Mouse (Mus musculus): ENCODE data around the gene Lrrfip2. TPM values are rescaled to one million over a fixed set of nuclear protein-coding genes. Genes with fewer than 3 reads are reported as not detected.

Gene Lrrfip2
- polyA plus RNA-seq, 1 experiment from 2014 or later: 53.1 TPM

DNA sequence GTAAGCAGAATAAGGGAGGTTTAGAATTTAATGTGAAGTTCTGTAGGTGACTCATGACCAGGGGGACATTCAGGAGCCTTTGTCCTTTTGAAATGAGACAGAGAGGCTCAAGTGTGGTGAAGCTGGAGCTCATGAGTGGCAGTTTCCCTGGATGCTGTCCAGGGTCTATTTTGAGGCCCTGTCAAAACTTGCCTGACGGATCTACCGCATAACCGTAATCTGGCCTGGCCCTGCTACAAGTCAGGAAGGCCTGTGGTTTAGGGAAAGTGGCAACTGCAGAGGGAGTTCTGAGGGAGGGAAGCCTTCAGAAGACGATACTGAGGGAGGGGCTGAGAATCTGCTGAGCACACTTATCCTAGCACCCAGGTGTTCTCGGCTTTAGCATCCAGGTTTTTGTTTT is 5.1 kb downstream of the Lrrfip2 start:
- Histone ChIP-seq H3K9me3 (no peaks in the 10 kb centered on the region), H3K27me3 (replicated peaks) (no peaks in the 10 kb centered on the region), H3K9ac (no peak overlapping the region), H3K4me3 (no peak overlapping the region), H3K27ac (no peak overlapping the region), H3K4me2 (replicated peaks) (no peak overlapping the region), H3K4me1 (peaks cover 8% of the 10 kb centered on the region; the same call in 1 of the 2 replicates), H3K36me3 (no peaks in the 10 kb centered on the region)
- ATAC-seq (ENCODE audit: low FRiP score, low read depth): no peak
- 83% methylated on average over 5 of the region's 5 CpGs for WGBS

DNA sequence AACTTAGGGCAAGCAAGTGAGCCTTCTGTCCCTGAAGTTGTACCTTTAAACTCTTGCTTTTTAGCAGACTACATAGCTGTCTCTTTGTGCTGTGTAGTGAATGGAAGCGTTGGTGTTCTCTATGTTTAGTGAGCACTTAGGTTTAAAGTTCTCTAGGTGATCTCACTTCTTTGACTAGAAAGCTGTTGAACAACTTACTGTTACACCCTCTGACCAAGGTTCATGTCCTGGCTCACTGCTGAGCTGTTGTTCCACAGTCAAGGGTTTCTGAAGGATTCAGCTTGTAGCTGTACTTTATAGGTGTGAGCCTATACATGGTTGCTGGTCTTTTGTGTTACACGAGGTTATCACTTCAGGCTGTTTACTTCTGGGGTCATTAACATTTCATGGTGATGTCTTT is 5.9 kb downstream of the Lrrfip2 start:
- Histone ChIP-seq H3K9ac (no peak overlapping the region), H3K4me1 (peaks cover 10% of the 10 kb centered on the region; the same call in 1 of the 2 replicates), H3K27me3 (replicated peaks) (no peaks in the 10 kb centered on the region), H3K27ac (no peak overlapping the region), H3K4me3 (no peak overlapping the region), H3K9me3 (no peaks in the 10 kb centered on the region), H3K36me3 (no peaks in the 10 kb centered on the region), H3K4me2 (replicated peaks) (no peak overlapping the region)
- no peak for ATAC-seq (ENCODE audit: low FRiP score, low read depth)
- WGBS: 41% methylated on average over 2 of the region's 2 CpGs

DNA sequence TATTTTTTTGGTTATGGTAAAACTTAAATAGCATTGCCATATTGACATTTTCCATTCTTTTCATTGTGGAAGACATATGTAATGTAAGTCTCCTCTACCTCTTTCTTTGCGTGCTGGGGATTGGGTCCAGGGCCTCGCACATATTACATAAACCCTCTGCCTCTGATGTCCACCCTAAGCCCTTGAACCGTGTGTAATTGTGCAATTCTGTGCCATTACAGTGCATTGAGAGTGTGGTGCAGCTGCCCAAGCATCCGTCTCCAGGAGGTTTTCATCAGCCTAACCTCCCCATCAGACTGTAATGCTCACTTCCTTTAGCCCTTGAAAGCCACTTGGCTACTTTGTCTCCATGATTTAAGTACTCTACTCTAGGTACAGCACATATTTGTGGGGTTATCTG is 7.0 kb downstream of the Lrrfip2 start:
- Histone ChIP-seq H3K27me3 (replicated peaks) (no peaks in the 10 kb centered on the region), H3K4me3 (no peak overlapping the region), H3K4me2 (replicated peaks) (no peak overlapping the region), H3K9ac (no peak overlapping the region), H3K36me3 (no peaks in the 10 kb centered on the region), H3K9me3 (no peaks in the 10 kb centered on the region), H3K4me1 (0 out of 2 replicates have a peak, but pooled peaks cover 4% of the 10 kb centered on the region), H3K27ac (no peak overlapping the region)
- ATAC-seq (ENCODE audit: low FRiP score, low read depth): no peak
- 86% methylated on average over 4 of the region's 4 CpGs for WGBS

DNA sequence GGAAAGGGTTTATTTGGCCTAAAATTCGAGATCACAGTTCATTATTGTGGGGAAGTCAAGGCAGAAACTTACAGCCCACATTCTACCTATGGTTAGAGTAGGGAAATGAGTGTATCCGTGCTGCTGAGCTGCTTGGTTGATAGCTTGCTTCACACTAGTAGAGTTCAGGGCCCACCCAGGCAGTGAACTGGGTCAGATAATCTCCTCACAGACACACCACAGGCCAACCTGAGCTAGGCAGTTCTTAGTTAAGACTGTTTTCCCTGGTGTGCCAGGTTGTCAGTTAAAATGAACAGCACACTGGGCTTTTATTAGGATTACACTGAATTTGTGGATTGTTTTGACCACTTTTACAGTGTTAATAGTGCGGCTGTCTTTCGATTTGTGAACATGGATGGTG is 9.3 kb downstream of the Lrrfip2 start:
- no peak overlapping the region for H3K27ac ChIP-seq
- H3K9ac ChIP-seq: no peak overlapping the region
- H3K27me3 ChIP-seq (replicated peaks): no peaks in the 10 kb centered on the region
- H3K4me2 ChIP-seq (replicated peaks): no peak overlapping the region
- H3K4me3 ChIP-seq: no peak overlapping the region
- 82% methylated on average over 4 of the region's 4 CpGs for WGBS
- no peak for ATAC-seq (ENCODE audit: low FRiP score, low read depth)
- no peaks in the 10 kb centered on the region for H3K36me3 ChIP-seq
- H3K9me3 ChIP-seq: no peaks in the 10 kb centered on the region
- H3K4me1 ChIP-seq: 0 out of 2 replicates have a peak, but pooled peaks cover 4% of the 10 kb centered on the region

DNA sequence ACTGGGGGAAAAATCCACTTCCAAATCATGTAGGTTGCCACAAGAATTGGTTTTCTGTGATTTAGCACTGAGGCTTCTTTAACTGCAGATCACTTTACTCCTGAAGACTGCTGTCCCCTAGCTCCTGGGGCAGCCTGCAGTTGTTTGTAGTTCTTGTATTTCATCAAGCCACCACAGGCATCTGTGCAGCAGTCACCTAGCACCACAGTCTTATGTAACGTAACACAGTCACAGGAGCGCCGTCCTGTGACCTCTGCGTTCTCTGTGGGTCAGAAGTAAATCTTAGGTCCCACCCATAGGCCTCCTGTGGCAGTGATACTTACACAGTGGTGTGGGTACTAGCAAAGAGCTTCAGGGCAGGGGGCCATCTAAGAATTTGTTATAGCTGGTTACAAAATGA is 10.4 kb downstream of the Lrrfip2 start:
- Histone ChIP-seq H3K4me2 (replicated peaks) (no peak overlapping the region), H3K9me3 (no peaks in the 10 kb centered on the region), H3K4me1 (0 out of 2 replicates have a peak, but pooled peaks cover 4% of the 10 kb centered on the region), H3K27ac (no peak overlapping the region), H3K4me3 (no peak overlapping the region), H3K36me3 (no peaks in the 10 kb centered on the region), H3K27me3 (replicated peaks) (no peaks in the 10 kb centered on the region), H3K9ac (no peak overlapping the region)
- 69% methylated on average over 4 of the region's 4 CpGs for WGBS
- no peak for ATAC-seq (ENCODE audit: low FRiP score, low read depth)

DNA sequence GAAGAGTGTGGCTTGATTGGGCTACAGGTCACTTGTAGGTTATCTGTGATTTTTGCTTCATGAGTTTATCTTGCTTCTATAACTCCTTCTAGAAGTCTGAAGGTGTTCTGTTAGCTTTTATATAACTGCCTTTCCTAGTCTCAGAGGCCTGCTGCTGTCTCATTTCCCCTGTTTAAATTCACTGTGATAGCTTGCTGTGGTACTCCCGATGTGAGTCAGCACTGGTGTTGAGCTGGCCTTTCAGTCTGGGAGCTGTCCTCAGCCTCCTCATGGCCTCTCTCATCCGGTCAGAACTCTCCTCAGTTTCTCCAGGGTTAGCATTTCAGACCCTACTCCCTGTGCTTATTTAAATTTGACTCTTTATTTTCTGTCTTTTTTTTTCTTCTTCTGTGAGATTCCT is 12.7 kb downstream of the Lrrfip2 start:
- WGBS: 92% methylated on average over 2 of the region's 2 CpGs
- Histone ChIP-seq H3K4me1 (0 out of 2 replicates have a peak, but pooled peaks cover 4% of the 10 kb centered on the region), H3K27ac (no peak overlapping the region), H3K4me2 (replicated peaks) (no peak overlapping the region), H3K9ac (no peak overlapping the region), H3K36me3 (no peaks in the 10 kb centered on the region), H3K27me3 (replicated peaks) (no peaks in the 10 kb centered on the region), H3K4me3 (no peak overlapping the region), H3K9me3 (no peaks in the 10 kb centered on the region)
- no peak for ATAC-seq (ENCODE audit: low FRiP score, low read depth)

DNA sequence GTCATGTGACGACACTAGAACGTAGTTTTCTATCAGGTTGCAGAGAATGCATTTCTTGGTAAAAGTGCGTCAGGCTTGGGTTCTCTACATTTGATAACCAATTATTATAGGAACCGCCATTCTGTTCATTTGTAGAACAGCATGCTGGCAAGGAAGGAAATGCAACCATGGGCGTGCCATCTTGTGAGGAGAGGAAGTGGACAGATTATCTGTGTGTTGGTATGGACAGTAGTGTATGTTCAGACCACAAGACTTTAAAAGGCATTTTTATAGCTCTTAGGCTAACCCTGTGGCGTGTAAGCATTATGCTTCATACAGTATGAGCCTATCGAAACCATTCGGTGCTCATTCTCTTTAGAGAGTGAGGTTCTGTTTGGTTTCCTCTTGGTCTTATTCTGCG is 20.8 kb downstream of the Lrrfip2 start:
- 95% methylated on average over 9 of the region's 9 CpGs for WGBS
- no peak for ATAC-seq (ENCODE audit: low FRiP score, low read depth)
- no peaks in the 10 kb centered on the region for H3K4me1 ChIP-seq
- no peak overlapping the region for H3K9ac ChIP-seq
- no peak overlapping the region for H3K4me3 ChIP-seq
- H3K4me2 ChIP-seq (replicated peaks): no peak overlapping the region
- peaks cover 3% of the 10 kb centered on the region; the same call in 1 of the 2 replicates for H3K36me3 ChIP-seq
- no peak overlapping the region for H3K27ac ChIP-seq
- H3K27me3 ChIP-seq (replicated peaks): no peaks in the 10 kb centered on the region
- H3K9me3 ChIP-seq: no peaks in the 10 kb centered on the region

DNA sequence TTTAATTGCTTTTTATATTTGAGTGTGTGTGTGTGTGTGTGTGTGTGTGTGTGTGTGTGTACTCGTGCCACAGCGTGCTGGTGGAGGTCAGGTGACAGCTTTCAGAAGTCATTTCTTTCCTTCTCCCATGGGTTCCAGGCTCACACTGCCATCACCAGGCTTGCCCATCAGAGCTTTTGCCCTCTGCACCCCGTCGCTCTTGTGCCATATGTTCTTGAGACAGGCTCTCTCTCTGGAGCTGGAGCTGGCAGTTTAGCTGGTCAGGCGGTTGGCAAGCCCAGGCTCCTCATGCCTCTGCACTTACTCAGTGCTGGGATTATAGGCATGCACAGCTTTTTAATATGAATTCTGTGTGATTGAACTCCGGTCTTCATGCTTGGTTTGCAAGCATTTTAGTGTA is 25.3 kb downstream of the Lrrfip2 start:
- Histone ChIP-seq H3K36me3 (peaks cover 3% of the 10 kb centered on the region; the same call in 1 of the 2 replicates), H3K9ac (no peak overlapping the region), H3K27ac (no peak overlapping the region), H3K4me2 (replicated peaks) (no peak overlapping the region), H3K4me3 (no peak overlapping the region), H3K27me3 (replicated peaks) (no peaks in the 10 kb centered on the region), H3K9me3 (no peaks in the 10 kb centered on the region), H3K4me1 (no peaks in the 10 kb centered on the region)
- no peak for ATAC-seq (ENCODE audit: low FRiP score, low read depth)
- WGBS: 95% methylated on average over 6 of the region's 6 CpGs

DNA sequence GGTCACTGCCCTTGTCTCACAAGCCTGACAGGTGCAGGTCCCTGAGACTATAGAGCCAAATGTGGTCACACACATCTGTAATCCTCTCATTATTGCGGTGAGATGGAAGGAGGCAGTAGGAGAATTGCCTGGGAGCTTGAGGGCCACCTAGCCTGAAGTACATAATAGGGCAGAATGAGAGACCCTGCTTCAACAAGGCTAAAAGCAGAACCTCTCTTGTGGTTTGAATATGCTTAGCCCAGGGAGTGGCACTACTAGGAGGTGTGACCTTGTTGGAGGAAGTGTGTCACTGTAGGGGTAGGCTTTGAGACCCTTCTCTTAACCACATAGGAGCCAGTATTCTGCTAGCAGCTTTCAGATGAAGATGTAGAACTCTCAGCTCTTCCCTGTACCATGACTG is 26.0 kb downstream of the Lrrfip2 start:
- H3K27me3 ChIP-seq (replicated peaks): no peaks in the 10 kb centered on the region
- WGBS: 88% methylated on average over 1 of the region's 1 CpGs
- peaks cover 3% of the 10 kb centered on the region; the same call in 1 of the 2 replicates for H3K36me3 ChIP-seq
- no peak overlapping the region for H3K4me3 ChIP-seq
- H3K4me2 ChIP-seq (replicated peaks): no peak overlapping the region
- no peaks in the 10 kb centered on the region for H3K4me1 ChIP-seq
- no peaks in the 10 kb centered on the region for H3K9me3 ChIP-seq
- H3K9ac ChIP-seq: no peak overlapping the region
- no peak for ATAC-seq (ENCODE audit: low FRiP score, low read depth)
- no peak overlapping the region for H3K27ac ChIP-seq

DNA sequence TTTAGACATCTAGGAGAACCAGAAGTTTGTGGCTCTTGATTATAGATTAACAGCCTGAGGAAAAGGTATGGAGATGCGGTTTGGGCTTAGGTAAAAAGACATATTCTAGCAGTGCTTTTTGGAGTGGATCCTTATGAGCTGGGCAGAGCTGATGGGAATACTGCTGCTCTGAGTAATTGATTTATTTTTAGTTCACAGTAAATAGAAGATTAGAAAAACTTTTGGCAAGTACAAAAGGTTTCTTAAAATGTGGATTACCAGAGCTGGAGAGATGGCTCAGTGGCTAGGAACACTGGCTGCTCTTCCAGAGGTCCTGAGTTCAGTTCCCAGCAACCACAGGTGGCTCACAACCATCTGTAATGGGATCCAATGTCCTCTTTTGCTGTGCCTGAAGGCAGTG is 27.3 kb downstream of the Lrrfip2 start:
- H3K4me3 ChIP-seq: no peak overlapping the region
- no peaks in the 10 kb centered on the region for H3K4me1 ChIP-seq
- peaks cover 3% of the 10 kb centered on the region; the same call in 1 of the 2 replicates for H3K36me3 ChIP-seq
- ATAC-seq (ENCODE audit: low FRiP score, low read depth): no peak
- H3K9ac ChIP-seq: no peak overlapping the region
- no peaks in the 10 kb centered on the region for H3K9me3 ChIP-seq
- WGBS: 84% methylated on average over 1 of the region's 1 CpGs
- no peak overlapping the region for H3K27ac ChIP-seq
- no peak overlapping the region for H3K4me2 ChIP-seq (replicated peaks)
- no peaks in the 10 kb centered on the region for H3K27me3 ChIP-seq (replicated peaks)

DNA sequence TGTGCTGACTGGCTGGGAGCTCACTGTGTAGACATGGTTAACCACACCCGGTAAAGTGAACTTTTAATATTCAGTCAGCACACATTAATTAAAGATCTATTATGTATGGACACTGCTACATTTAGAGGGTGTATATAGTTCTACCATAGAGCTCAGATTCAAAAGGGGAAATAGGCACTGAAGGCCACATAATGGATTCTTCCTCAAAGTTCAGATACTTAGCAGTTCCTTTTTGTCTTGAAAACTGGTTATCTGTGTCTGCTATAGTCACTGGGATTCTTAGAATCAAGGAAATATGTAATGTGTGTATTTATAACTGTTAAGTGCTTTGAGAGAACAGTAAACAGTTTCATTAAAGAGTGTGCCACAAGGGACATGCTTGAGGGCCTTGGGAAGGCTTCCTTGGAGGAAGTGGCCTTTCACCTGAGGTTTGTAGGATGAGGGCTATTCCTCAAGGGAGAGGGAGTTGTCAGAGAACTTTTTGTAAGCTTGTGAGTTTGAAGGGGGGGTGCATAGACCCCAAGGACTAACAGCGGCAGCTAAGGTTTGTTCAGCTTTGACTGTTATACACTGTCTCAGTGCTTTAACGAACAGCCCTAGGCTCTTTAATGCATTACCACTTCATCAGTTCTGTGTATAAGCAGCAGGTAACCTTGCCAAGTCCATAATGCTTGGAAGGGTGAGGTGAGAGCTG is 28.3 kb downstream of the Lrrfip2 start:
- Histone ChIP-seq H3K9me3 (no peaks in the 10 kb centered on the region), H3K27me3 (replicated peaks) (no peaks in the 10 kb centered on the region), H3K9ac (no peak overlapping the region), H3K4me1 (no peaks in the 10 kb centered on the region), H3K27ac (no peak overlapping the region), H3K4me3 (no peak overlapping the region), H3K36me3 (peaks cover 3% of the 10 kb centered on the region; the same call in 1 of the 2 replicates), H3K4me2 (replicated peaks) (no peak overlapping the region)
- ATAC-seq (ENCODE audit: low FRiP score, low read depth): no peak
- 94% methylated on average over 3 of the region's 3 CpGs for WGBS

DNA sequence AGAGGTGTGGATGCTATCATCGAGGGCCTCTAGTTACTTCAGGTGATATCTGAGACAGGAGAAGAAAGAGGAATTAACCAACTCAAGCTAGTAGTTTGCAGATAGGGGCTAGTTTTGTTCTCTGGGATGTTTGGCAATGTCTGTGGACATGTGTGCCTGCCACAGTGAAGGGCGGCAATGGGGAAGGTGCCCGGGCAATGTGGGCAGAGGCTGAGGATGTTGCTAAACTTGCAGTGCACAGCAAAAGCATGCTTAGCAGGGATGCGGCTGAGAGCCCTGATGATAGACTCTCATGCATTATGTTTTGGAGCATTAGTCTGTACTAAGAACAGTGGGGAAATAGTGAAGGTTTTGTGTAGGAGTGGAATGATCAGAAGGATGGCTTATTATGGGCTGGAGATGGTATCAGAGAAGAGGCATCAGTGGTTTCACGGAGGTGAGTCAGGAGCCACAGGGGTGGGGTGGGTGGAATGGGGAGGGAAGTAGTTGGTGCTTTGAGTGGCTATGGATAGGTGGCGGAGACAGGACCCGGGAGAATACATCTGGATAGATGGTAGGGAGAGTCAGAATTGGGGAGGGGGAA is 28.9 kb downstream of the Lrrfip2 start:
- no peak for ATAC-seq (ENCODE audit: low FRiP score, low read depth)

DNA sequence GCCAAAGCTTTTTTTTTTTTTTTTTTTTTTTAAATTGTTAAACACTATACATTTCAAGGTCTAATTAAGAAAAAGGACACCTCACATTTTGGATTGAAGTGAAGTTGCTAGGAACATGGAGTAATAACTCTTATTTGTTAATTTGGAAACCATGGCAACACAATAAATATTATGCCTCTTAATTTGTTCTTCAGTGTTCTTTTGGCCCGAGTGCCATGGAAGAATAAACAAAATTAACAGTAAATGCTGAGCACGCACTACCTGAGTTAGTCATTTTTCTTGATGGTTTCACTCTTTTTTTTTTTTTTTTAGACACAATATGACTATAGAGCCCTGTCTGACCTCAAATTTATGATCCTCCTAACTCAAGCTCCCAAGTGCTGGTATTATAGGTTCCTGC is 30.6 kb downstream of the Lrrfip2 start:
- Histone ChIP-seq H3K36me3 (no peaks in the 10 kb centered on the region), H3K4me1 (no peaks in the 10 kb centered on the region), H3K4me3 (no peak overlapping the region), H3K9ac (no peak overlapping the region), H3K27me3 (replicated peaks) (no peaks in the 10 kb centered on the region), H3K27ac (no peak overlapping the region), H3K4me2 (replicated peaks) (no peak overlapping the region), H3K9me3 (no peaks in the 10 kb centered on the region)
- 84% methylated on average over 2 of the region's 2 CpGs for WGBS
- no peak for ATAC-seq (ENCODE audit: low FRiP score, low read depth)

More for the DNA sequence above, 28.9 kb downstream of the Lrrfip2 start:
- no peak overlapping the region for H3K4me2 ChIP-seq (replicated peaks)
- WGBS: 93% methylated on average over 7 of the region's 7 CpGs
- H3K4me3 ChIP-seq: no peak overlapping the region
- peaks cover 3% of the 10 kb centered on the region; the same call in 1 of the 2 replicates for H3K36me3 ChIP-seq
- H3K4me1 ChIP-seq: no peaks in the 10 kb centered on the region
- H3K27ac ChIP-seq: no peak overlapping the region
- H3K9me3 ChIP-seq: no peaks in the 10 kb centered on the region
- H3K9ac ChIP-seq: no peak overlapping the region
- H3K27me3 ChIP-seq (replicated peaks): no peaks in the 10 kb centered on the region

Measured in neural tube, embryonic 12.5 days (tissue).